Mouse (Mus musculus) limb, embryonic 13.5 days (tissue): ENCODE data around the gene Bcl2l1. TPM values are rescaled to one million over a fixed set of nuclear protein-coding genes. Genes with fewer than 3 reads are reported as not detected.

Source experiments
- ATAC-seq: fragments of 200-750 bp; cut with Nextera tagmentation; 2 replicates; pipeline ENCODE4 v1.8.0; 2017; ENCODE audit warnings: low read depth, moderate number of reproducible peaks, moderate TSS enrichment; ENCODE audit not compliant: low FRiP score
- H3K27ac ChIP-seq: fragments of 300-500 bp; sonication (generic); 2 replicates; pipeline ENCODE4 v1.5.1; 2015; ENCODE audit warnings: inconsistent platforms, mild to moderate bottlenecking, moderate library complexity
- H3K27me3 ChIP-seq: fragments of 300-500 bp; sonication (generic); 2 replicates; pipeline ENCODE4 v1.6.1; 2015; ENCODE audit warnings: mild to moderate bottlenecking, inconsistent platforms
- H3K36me3 ChIP-seq: fragments of 300-500 bp; sonication (generic); 2 replicates; pipeline ENCODE4 v1.6.1; 2015; ENCODE audit warnings: inconsistent platforms, mild to moderate bottlenecking, moderate library complexity
- H3K4me1 ChIP-seq: fragments of 300-500 bp; sonication (generic); 2 replicates; pipeline ENCODE4 v1.6.1; 2015; ENCODE audit warnings: inconsistent platforms
- H3K4me2 ChIP-seq: fragments of 300-500 bp; sonication (generic); replicated peaks from 2 replicates; pipeline ENCODE4 v1.6.1; 2015; ENCODE audit warnings: inconsistent platforms, mild to moderate bottlenecking, moderate library complexity
- H3K4me3 ChIP-seq: fragments of 300-500 bp; sonication (generic); 2 replicates; pipeline ENCODE4 v1.5.1; 2015; ENCODE audit warnings: moderate library complexity, mild to moderate bottlenecking, inconsistent platforms
- H3K9ac ChIP-seq: fragments of 300-500 bp; sonication (generic); 2 replicates; pipeline ENCODE4 v1.6.1; 2015; ENCODE audit warnings: mild to moderate bottlenecking, inconsistent platforms
- H3K9me3 ChIP-seq: fragments of 300-500 bp; sonication (generic); 2 replicates; pipeline ENCODE4 v1.6.1; 2016; ENCODE audit warnings: inconsistent platforms
- WGBS: fragments of 180-500 bp; shearing (Covaris S2); methylation state at CpG from one replicate; pipeline ENCODE4 v1.1.7; 2015; 5-methylcytosine and 5-hydroxymethylcytosine counted together
- polyA plus RNA-seq: library from polyadenylated mRNA; unstranded; fragments of >200 nt; fragmentation: Nextera tagmentation; extraction: Ambion mirVana; gene quantifications from 2 replicates; pipeline ENCODE4 v1.2.1, GENCODE M21; 2015

Bcl2l1 gene
- polyA plus RNA-seq, 1 experiment from 2014 or later: 93.3 TPM

DNA sequence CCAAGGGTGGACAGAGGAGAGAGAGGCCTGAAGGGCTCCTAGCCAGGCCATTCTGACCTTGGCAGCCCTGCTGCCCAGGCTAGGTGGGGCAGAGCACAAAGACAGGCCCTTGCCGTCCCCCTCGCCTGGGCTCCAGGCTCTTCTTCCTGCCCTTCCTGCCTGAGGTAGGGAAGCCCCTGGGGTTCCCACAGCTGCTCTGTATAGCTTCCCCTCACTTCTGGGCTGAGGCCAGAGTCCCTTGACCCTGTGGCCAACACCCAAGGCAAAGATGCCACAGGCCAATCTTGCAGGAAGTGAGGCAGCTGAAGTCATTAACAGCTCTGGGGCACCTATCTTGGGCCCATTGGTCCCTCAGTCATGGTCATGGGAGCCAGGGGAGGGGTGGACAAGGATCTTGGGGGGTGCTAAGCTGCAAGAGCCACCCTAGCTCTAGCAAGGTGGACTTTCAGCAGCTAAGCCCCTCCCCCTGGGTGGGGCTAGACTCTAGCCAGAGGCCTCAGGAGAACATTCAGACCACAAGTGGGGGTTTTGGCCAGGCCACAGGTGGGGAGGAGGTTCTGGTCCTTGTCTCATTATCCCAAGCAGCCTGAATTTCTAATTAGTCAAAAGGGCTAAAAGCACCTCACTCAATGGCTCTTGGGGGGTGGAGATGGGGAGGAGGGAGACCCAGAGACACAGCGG lies 50.4 kb downstream of the Bcl2l1 start:
- peaks cover 14% of the 10 kb centered on the region for H3K4me1 ChIP-seq
- H3K27ac ChIP-seq: no peak overlapping the region
- H3K36me3 ChIP-seq: peaks cover 59% of the 10 kb centered on the region
- no peak overlapping the region for H3K9ac ChIP-seq
- H3K27me3 ChIP-seq: no peaks in the 10 kb centered on the region
- ATAC-seq: no peak
- H3K4me2 ChIP-seq: no peak overlapping the region
- no peak overlapping the region for H3K4me3 ChIP-seq
- 0 out of 2 replicates have a peak, but pooled peaks cover 5% of the 10 kb centered on the region for H3K9me3 ChIP-seq
- WGBS: 85% methylated on average over 3 of the region's 3 CpGs

DNA sequence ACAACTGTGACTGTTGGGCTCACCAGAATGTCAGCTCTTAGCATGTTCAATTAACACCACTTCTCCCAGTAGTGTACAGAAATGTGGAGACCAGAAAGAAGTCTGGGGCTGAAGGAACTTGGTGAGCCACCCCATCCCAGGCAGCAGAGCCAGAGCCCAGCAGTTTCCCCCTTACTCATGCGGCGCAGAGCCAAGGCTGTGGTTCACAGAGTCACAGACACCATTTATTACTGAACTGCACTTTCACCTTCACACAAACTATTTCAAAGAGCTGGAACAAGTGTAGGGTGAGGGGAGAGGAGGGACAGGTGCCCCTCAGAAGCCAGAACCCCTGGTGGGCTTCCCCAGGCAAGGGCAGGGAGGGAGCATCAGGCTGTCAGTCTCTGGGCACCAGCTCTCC lies 51.1 kb downstream of the Bcl2l1 start:
- Histone ChIP-seq H3K27me3 (no peaks in the 10 kb centered on the region), H3K27ac (no peak overlapping the region), H3K4me1 (peaks cover 7% of the 10 kb centered on the region), H3K4me3 (no peak overlapping the region), H3K9ac (no peak overlapping the region), H3K36me3 (peaks cover 59% of the 10 kb centered on the region), H3K9me3 (0 out of 2 replicates have a peak, but pooled peaks cover 5% of the 10 kb centered on the region), H3K4me2 (no peak overlapping the region)
- 92% methylated on average over 2 of the region's 2 CpGs for WGBS
- ATAC-seq: no peak

DNA sequence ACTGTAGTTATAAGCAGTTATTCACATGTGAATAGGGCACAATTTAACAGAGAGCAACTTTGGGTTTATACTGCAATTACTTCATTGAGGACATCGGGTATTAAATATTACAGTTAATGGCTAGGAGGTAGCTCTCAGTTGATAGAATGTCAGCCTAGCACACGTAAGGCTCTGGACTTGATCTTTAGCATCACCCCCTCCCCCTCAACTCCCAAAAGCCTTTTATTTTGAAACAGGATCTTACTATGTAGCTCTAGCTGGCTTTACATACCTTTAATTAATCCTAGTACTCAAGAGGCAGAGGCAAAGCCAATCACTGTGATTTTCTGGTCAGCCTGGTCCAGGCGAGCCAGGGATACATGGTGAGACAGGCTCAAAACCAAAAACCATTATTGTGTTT lies 54.4 kb downstream of the Bcl2l1 start:
- Histone ChIP-seq H3K4me3 (no peak overlapping the region), H3K27me3 (no peaks in the 10 kb centered on the region), H3K9me3 (no peaks in the 10 kb centered on the region), H3K36me3 (peaks cover 40% of the 10 kb centered on the region), H3K27ac (no peak overlapping the region), H3K4me1 (no peaks in the 10 kb centered on the region), H3K4me2 (no peak overlapping the region), H3K9ac (no peak overlapping the region)
- 64% methylated on average over 3 of the region's 3 CpGs for WGBS
- ATAC-seq: no peak

DNA sequence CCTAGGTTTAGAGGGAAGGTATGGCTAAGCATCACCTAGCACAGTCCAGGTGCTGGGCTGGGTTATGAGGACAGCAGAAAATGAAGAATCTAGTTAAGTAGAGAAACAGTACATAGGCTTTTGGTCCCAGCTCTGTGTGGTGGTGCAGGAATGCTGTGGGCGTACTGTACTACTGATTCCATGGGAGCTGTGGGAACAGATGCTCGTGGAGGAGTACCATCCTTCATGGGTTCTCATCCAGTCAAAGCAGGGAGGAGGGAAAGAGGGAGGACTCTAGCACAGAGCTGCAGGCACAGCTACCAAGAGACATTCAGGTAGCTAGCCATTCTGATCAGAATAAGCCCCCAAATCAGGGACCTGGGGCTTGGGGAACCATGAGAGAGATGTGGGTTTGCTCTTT lies 55.1 kb downstream of the Bcl2l1 start:
- WGBS: 86% methylated on average over 2 of the region's 2 CpGs
- Histone ChIP-seq H3K9ac (no peak overlapping the region), H3K4me3 (no peak overlapping the region), H3K27ac (no peak overlapping the region), H3K36me3 (peaks cover 33% of the 10 kb centered on the region), H3K4me2 (no peak overlapping the region), H3K9me3 (no peaks in the 10 kb centered on the region), H3K27me3 (no peaks in the 10 kb centered on the region), H3K4me1 (no peaks in the 10 kb centered on the region)
- ATAC-seq: no peak

DNA sequence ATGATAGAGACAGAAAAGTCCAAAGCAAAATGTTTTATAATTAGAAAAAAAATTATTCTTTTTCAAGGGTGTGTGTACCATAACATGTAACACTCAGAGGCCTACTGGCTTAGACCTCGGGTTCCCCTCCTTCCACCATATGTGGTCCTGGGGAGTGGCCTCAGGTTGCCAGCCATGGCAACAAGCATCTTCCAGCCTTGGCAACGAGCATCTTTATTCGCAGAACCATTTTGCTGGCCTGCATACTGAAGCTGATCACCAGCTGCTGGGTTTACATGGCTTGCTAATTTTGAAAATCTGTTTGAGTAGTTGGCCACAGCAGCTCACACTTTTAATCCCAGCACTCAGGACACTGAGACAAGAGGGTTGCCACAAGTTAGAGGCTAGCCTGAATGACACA lies 55.5 kb downstream of the Bcl2l1 start:
- WGBS: 81% methylated on average over 3 of the region's 3 CpGs
- H3K4me2 ChIP-seq: no peak overlapping the region
- no peak overlapping the region for H3K27ac ChIP-seq
- H3K4me3 ChIP-seq: no peak overlapping the region
- no peaks in the 10 kb centered on the region for H3K27me3 ChIP-seq
- no peak for ATAC-seq
- no peaks in the 10 kb centered on the region for H3K4me1 ChIP-seq
- no peaks in the 10 kb centered on the region for H3K9me3 ChIP-seq
- H3K9ac ChIP-seq: no peak overlapping the region
- peaks cover 29% of the 10 kb centered on the region for H3K36me3 ChIP-seq

DNA sequence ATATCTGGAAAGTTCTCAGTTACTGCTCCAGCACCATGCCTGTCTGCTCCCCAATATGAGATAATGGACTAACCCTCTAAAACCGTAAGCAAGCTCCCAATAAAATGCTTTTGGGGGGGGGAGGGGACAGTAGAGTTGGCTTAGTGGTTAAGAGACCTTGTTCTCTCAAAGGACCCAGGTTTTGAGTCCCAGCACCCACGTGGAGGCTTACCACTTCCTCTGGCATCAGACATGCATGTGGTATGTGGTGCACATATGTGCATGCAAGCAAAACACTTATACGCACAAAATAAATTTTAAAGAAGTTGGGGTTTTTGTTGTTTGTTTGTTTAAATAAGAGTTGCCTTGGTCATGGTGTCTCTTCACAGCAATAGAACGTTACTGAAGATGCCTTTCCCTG lies 56.2 kb downstream of the Bcl2l1 start:
- 77% methylated on average over 4 of the region's 4 CpGs for WGBS
- no peak for ATAC-seq
- H3K4me1 ChIP-seq: no peaks in the 10 kb centered on the region
- H3K36me3 ChIP-seq: peaks cover 22% of the 10 kb centered on the region
- H3K27me3 ChIP-seq: no peaks in the 10 kb centered on the region
- H3K4me3 ChIP-seq: no peak overlapping the region
- no peaks in the 10 kb centered on the region for H3K9me3 ChIP-seq
- H3K4me2 ChIP-seq: no peak overlapping the region
- no peak overlapping the region for H3K27ac ChIP-seq
- no peak overlapping the region for H3K9ac ChIP-seq

DNA sequence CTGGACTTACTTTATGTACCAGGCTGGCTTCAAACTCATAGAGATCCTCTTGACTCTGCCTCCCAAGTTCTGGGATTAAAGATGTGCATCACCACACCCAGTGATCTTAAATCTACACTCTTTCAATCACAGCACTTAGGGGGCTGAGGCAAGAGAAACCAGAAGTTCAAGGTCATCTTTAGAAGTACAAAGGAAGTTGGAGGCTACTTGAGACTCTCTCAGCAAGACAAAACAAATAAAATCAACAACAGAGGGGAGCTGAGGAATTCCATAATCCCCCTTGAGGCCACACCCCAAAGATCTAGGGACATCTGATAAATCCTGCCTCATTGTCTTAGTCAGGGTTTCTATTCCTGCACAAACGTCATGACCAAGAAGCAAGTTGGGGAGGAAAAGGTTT lies 59.3 kb downstream of the Bcl2l1 start:
- H3K4me1 ChIP-seq: peaks cover 4% of the 10 kb centered on the region; the same call in 1 of the 2 replicates
- H3K9me3 ChIP-seq: no peaks in the 10 kb centered on the region
- H3K27ac ChIP-seq: no peak overlapping the region
- no peak overlapping the region for H3K9ac ChIP-seq
- no peak overlapping the region for H3K4me3 ChIP-seq
- WGBS: 21% methylated on average over 1 of the region's 1 CpGs
- no peaks in the 10 kb centered on the region for H3K27me3 ChIP-seq
- H3K36me3 ChIP-seq: no peaks in the 10 kb centered on the region
- ATAC-seq: no peak
- no peak overlapping the region for H3K4me2 ChIP-seq

DNA sequence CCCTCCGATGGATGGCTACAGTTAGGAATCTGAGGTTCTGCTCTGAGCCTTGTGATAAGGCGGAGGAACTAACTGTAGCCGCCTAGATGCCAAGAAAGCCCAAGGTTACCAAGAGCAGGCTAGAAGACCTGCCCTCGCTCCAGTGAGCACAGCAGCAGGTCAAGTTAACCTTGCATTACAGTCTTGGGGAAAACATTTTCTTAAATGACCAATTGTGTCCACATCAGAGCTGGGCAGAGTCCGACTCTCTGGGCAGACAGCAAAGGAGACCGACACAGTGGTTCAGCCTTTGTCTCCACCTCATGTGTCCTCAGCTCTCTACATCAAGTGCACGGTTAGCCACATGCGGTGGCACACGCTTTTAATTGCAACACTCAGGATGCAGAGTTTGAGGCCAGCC lies 60.0 kb downstream of the Bcl2l1 start:
- Histone ChIP-seq H3K4me2 (no peak overlapping the region), H3K27ac (no peak overlapping the region), H3K9me3 (no peaks in the 10 kb centered on the region), H3K4me1 (peaks cover 10% of the 10 kb centered on the region; the same call in 1 of the 2 replicates), H3K9ac (no peak overlapping the region), H3K36me3 (no peaks in the 10 kb centered on the region), H3K27me3 (no peaks in the 10 kb centered on the region), H3K4me3 (no peak overlapping the region)
- 91% methylated on average over 9 of the region's 9 CpGs for WGBS
- no peak for ATAC-seq

DNA sequence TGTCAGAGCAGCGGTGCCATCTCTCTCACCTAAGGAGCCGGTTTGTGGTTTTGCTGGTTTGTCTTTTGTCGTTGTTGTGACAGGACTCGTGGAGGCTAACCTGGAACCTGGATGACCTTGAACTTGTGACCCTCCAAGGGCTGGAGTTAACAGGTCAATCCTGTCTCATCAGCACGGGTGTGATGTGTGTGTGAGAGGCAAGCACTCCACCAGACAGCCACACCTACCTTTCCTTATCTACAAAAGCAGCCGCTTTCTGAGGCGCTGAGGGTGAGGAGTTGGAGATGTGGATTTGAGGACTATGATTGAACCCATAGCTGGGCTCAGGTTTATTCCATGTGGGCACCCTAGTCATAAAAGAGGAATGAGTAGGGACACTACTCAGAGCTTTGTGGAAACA lies 61.9 kb downstream of the Bcl2l1 start:
- Histone ChIP-seq H3K4me3 (no peak overlapping the region), H3K9me3 (no peaks in the 10 kb centered on the region), H3K4me1 (peaks cover 26% of the 10 kb centered on the region), H3K9ac (no peak overlapping the region), H3K36me3 (no peaks in the 10 kb centered on the region), H3K4me2 (no peak overlapping the region), H3K27ac (no peak overlapping the region), H3K27me3 (no peaks in the 10 kb centered on the region)
- 86% methylated on average over 7 of the region's 7 CpGs for WGBS
- no peak for ATAC-seq

DNA sequence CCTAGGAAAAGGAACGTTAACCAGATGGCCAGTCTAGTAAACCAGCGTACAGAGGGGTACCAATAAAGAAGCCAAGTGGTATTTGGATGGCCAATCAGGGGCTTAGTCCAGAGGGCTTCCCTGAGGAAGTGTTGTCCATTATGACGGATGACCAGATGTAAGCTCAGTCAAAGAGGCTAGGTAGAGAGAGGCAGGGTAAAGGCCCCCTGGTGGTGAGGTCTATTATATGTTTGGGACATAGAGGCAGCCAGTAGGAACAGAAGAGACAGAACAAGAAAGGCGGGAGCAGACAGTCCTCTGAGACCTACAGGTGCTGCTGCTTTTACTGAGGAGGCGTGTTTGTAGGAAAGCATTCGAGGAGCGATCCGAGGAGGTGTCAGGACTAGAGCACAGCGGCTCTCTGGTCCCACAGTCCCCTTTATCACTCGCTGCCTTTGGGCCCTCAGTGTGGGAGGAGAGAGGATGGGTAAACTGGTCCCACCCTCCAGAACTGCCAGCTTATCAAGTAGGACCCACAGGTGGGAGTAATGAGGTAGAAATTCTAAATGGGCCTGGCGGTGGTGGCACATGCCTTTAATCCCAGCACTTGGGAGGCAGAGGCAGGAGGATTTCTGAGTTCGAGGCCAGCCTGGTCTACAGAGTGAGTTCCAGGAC lies 63.8 kb downstream of the Bcl2l1 start:
- ATAC-seq: no peak
- Histone ChIP-seq H3K27me3 (no peaks in the 10 kb centered on the region), H3K4me1 (peaks cover 38% of the 10 kb centered on the region), H3K36me3 (no peaks in the 10 kb centered on the region), H3K9ac (no peak overlapping the region), H3K4me2 (no peak overlapping the region), H3K4me3 (no peak overlapping the region), H3K27ac (no peak overlapping the region), H3K9me3 (no peaks in the 10 kb centered on the region)
- 46% methylated on average over 12 of the region's 12 CpGs for WGBS

DNA sequence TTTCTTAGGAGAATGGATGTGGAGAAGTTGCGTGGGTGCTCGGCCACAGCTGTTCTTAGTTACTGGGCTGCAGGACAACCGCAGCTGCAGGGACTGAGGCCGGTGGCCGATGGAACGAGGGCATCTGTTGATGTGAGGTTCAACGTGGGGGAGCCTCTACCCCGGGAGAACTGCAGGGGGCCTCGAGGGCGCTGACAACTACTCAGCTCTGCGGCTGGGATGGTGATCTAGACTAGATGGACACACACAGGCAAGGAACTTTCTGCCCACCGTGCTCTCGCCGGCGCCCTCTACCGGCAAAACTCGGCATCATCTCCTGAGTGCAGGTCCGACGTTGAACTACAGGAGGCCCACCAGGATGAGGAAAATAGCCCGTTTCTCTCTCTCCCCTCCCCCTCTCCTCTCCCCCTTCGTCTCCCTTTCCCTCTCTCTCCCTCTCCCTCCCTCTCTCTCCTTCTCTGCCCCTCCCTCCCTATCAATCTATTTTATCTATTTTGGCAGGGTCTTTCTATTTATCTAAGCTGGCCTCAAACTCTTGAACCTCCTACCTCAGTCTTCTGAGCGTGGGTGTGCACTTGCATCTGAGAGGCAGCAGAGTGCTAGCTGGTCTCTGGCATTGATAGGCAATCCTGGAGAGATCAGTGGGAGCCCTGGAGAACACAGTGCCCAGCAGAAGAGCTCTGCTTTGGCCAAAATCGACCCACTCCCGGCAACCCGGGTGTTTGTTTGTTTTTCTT lies 65.0 kb downstream of the Bcl2l1 start:
- Histone ChIP-seq H3K4me3 (no peak overlapping the region), H3K36me3 (no peaks in the 10 kb centered on the region), H3K9me3 (no peaks in the 10 kb centered on the region), H3K4me2 (peak overlapping the region; percentile 46), H3K9ac (no peak overlapping the region), H3K27ac (peak overlapping the region; percentile 55; the same call in 1 of the 2 replicates), H3K4me1 (peaks cover 38% of the 10 kb centered on the region), H3K27me3 (no peaks in the 10 kb centered on the region)
- WGBS: 15% methylated on average over 25 of the region's 25 CpGs
- peak; percentile 54; the same call in 1 of the 2 replicates for ATAC-seq

DNA sequence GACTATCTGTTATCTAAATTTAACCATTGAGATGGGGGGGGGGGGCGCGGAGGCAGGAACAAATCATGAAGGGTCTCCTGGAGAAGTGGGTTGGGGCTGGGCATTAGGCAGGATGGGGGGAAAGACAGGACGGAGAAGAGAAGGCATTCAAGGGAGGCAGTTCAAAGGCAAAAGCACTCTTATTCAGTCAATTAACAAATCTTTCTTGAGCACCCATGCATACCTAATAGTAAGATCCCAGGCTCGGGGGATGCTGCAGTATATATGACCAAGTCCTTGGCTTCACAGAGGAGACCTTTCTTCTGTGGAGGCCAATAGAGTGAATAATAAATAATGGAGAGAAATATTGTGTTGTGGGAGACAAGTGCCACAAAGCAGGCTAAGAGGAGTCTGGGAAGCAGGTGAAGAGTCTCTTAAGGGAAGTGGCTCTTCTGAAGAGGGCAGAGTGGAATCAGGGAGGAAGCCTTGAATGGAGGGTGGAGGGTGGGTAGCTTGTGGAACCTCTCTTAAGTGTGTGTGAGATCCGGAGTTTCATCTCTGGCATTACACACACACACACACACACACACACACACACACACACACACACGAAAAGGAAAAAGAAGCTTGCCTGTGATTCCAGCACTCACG lies 66.4 kb downstream of the Bcl2l1 start:
- H3K9ac ChIP-seq: no peak overlapping the region
- no peaks in the 10 kb centered on the region for H3K27me3 ChIP-seq
- no peak overlapping the region for H3K4me3 ChIP-seq
- peaks cover 2% of the 10 kb centered on the region; the same call in 1 of the 2 replicates for H3K36me3 ChIP-seq
- peaks cover 38% of the 10 kb centered on the region for H3K4me1 ChIP-seq
- no peak for ATAC-seq
- no peak overlapping the region for H3K27ac ChIP-seq
- WGBS: 50% methylated on average over 5 of the region's 7 CpGs
- peak overlapping the region; percentile 46 for H3K4me2 ChIP-seq
- H3K9me3 ChIP-seq: no peaks in the 10 kb centered on the region
